Mouse (Mus musculus) thymus, adult 2 months (tissue): ENCODE measurements around the gene Ifngr2.

Source experiments
- CTCF ChIP-seq: fragments of 200-500 bp; IDR thresholded peaks from 2 replicates; pipeline ENCODE4 v1.5.1; 2012; ENCODE audit warnings: mild to moderate bottlenecking, control low read depth, low read length, moderate library complexity, borderline replicate concordance; ENCODE audit not compliant: control insufficient read depth, poor library complexity, insufficient read depth; ENCODE audit errors: extremely low read depth
- POLR2A ChIP-seq: fragments of 200-500 bp; IDR thresholded peaks from 2 replicates; pipeline ENCODE4 v1.6.1; 2012; ENCODE audit warnings: mild to moderate bottlenecking, low read length, control low read depth, moderate library complexity; ENCODE audit not compliant: control insufficient read depth, poor library complexity, insufficient read depth; ENCODE audit errors: extremely low read depth

DNA sequence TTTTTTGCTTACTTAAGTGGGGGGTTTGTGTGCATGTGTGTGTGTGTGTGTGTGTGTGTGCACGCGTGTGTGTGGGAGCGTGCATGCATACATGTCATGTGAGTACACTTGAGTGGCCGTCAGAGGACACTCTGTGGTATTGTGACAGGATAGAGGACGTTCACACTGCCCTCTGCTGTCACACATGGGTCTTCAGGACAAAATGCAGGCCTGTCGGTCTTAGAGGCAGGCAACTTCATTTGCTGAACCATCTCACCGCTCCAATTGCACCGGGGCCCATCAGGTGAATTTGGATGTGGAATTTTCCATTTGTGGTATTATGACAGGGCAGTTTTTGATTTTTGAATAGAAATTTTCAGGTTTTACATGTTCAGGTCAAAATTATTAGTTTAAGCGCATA lies 14.2 kb downstream of the Ifngr2 start:
- TF ChIP-seq CTCF (peak; percentile 51; the same call in 1 of the 2 replicates), POLR2A (no peak)
